Mouse (Mus musculus) adrenal gland, adult 2 months (tissue): ENCODE data around the gene Styxl1. TPM values are rescaled to one million over a fixed set of nuclear protein-coding genes. Genes with fewer than 3 reads are reported as not detected.
A peak's percentile ranks its signal among the peaks of the same experiment; 100 is the strongest.

Experiments
- DNase-seq: peaks from one replicate; pipeline ENCODE4 v3.0.0; 2021
- polyA plus RNA-seq: library from polyadenylated mRNA; depleted of rRNA; stranded (reverse); fragments of >200 nt; gene quantifications from 2 replicates; pipeline ENCODE4 v1.2.3, GENCODE M21; 2012
- total RNA-seq, 2 experiments: library from RNA; stranded (reverse); gene quantifications; 2 replicates each; pipeline ENCODE4 v1.2.3; 2021

Gene Styxl1
- total and polyA plus RNA-seq, 3 experiments: 0.32 to 0.52 (median 0.48) TPM

- no peak for DNase-seq
Measured at GRCm38 (mm10) chr5:135725991-135726390, 52.2 kb downstream of the Styxl1 start.

- no peak for DNase-seq
Measured at GRCm38 (mm10) chr5:135725391-135725841, 52.8 kb downstream of the Styxl1 start.

GRCm38 (mm10) chr5:135724536-135725322 is 53.5 kb downstream of the Styxl1 start:
- no peak for DNase-seq

GRCm38 (mm10) chr5:135723165-135723751 is 54.9 kb downstream of the Styxl1 start:
- no peak for DNase-seq

GRCm38 (mm10) chr5:135722121-135722520 is 56.1 kb downstream of the Styxl1 start:
- peak; percentile 93 for DNase-seq

- DNase-seq: peak; percentile 65
Measured at GRCm38 (mm10) chr5:135721076-135721475, 57.1 kb downstream of the Styxl1 start.

GRCm38 (mm10) chr5:135720121-135720520 is 58.1 kb downstream of the Styxl1 start:
- DNase-seq: no peak

GRCm38 (mm10) chr5:135719586-135720120 is 58.5 kb downstream of the Styxl1 start:
- no peak for DNase-seq

GRCm38 (mm10) chr5:135715624-135716023 is 62.6 kb downstream of the Styxl1 start:
- no peak for DNase-seq

- peak; percentile 90 for DNase-seq
Measured at GRCm38 (mm10) chr5:135713441-135714218, 64.6 kb downstream of the Styxl1 start.

- DNase-seq: no peak
Measured at GRCm38 (mm10) chr5:135712803-135713202, 65.4 kb downstream of the Styxl1 start.

GRCm38 (mm10) chr5:135711582-135712355 is 66.4 kb downstream of the Styxl1 start:
- DNase-seq: no peak

- DNase-seq: peak; percentile 87
Measured at GRCm38 (mm10) chr5:135710599-135711214, 67.5 kb downstream of the Styxl1 start.

- DNase-seq: no peak
Measured at GRCm38 (mm10) chr5:135709716-135710115, 68.5 kb downstream of the Styxl1 start.

GRCm38 (mm10) chr5:135707855-135708254 is 70.3 kb downstream of the Styxl1 start:
- peak; percentile 87 for DNase-seq

GRCm38 (mm10) chr5:135707039-135707438 is 71.1 kb downstream of the Styxl1 start:
- DNase-seq: no peak

- DNase-seq: no peak
Measured at GRCm38 (mm10) chr5:135705383-135705782, 72.8 kb downstream of the Styxl1 start.

- DNase-seq: no peak
Measured at GRCm38 (mm10) chr5:135703431-135703830, 74.8 kb downstream of the Styxl1 start.

GRCm38 (mm10) chr5:135702682-135703192 is 75.4 kb downstream of the Styxl1 start:
- peak; percentile 73 for DNase-seq

GRCm38 (mm10) chr5:135702190-135702589 is 76.0 kb downstream of the Styxl1 start:
- DNase-seq: no peak

- no peak for DNase-seq
Measured at GRCm38 (mm10) chr5:135701601-135702000, 76.6 kb downstream of the Styxl1 start.
